Mouse (Mus musculus): ENCODE data around the gene Cotl1.

Gene Cotl1

DNA sequence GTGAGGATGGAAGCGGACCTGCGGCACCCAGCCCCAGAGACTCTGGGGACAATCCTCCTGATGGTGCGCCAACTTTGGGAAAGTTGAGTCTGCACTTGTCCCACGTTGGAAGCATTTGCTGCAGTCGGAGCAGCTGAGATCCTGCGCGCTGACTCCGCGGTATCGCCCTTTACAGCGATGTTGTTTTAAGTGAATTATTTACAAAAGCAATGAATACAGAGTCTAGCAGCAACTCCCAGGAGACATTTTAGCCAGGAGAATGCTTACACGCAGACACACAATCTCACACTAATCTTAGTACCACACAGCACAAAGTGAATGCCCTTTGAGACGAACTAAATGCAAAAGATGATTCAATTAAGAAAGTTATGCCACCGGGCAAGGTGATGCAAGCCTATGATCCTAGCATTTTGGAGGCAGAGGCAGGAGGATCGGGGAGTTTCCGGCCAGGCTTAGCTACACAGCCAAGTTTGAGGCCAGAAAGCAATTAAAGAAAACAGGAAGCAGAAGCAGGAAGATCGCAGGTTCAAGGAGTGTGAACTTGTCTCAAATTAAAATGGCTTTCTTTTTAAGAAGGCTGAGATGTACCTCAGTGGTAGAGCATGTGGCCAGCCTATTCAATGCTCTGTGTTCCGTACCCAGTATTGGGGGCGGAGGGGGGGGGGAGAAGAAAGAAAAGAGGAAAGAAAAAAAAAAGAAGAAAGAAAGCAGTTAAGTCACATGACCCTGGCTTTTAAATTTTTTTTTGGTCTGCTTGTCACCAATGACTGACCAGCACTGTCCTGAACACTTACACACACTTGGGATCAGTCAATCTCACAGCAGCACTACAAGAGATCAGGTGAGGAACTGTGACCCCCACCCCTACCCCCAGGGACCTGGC is 2.0 kb downstream of the Cotl1 start:
- no peak for DNase-seq (ENCODE audit: extremely low spot score)

DNA sequence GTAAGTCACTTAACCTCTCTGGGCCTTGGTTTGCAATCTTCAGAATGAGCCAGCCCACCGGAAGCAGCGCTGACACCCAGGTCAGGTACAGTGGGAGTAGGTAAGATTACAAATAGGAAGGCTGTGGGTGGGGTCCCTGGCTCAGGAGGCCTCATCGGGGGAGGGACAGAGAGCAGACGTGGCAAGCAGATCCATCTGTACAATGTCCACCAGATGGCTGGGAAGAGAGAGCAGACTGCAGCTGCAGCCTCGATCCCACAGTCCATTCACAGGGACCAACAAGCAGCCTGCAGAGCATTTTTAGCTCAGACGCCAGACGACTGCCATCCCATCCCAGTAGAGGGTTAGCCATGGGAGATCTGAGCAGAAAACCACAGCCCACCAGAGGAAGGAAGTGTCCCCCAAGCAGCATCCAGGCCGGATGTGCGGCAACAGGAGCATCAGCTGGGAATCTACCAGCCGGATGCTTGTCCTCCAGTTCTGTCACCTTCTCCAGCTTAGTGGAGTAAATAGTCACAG is 2.7 kb downstream of the Cotl1 start:
- DNase-seq (ENCODE audit: extremely low spot score) = peak; percentile 18

DNA sequence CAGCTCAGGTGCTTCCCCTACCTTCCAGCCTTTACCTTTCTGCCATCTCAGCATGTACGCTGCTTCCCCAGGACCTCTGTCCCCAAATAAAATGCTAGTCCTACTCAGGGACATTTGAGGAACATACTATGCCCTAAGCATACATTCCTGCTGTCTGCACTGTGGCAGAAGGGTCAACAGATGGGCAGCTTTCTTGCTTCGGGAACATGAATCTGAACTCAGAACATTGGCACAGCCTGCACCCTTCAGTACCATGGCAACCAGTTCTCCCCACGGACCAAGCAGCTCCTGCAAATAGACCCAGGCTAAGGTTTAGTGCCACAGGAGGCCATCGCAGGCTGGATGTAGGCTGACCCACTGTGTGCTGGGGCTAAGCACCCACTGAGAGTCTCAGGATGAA is 3.5 kb downstream of the Cotl1 start:
- DNase-seq (ENCODE audit: extremely low spot score) = no peak

DNA sequence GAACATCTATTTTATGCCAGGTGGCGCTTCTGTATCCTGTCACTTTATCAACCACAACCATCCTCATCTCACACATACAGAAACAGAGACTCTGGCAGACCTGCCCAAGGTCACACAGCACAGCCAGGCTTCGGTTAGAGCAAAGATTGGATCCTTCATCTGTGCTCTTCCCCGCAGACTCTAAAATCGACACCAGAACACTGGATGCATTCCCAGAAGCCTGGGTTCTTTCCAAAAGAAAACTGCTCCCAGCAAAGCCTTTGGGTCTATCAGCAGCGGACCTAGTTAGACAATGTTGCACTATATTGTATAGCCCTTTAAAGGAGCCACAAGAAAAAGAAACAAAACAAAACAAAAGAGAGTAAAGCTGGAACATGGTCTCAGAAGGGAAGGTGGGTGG is 5.1 kb downstream of the Cotl1 start:
- no peak for DNase-seq (ENCODE audit: extremely low spot score)

DNA sequence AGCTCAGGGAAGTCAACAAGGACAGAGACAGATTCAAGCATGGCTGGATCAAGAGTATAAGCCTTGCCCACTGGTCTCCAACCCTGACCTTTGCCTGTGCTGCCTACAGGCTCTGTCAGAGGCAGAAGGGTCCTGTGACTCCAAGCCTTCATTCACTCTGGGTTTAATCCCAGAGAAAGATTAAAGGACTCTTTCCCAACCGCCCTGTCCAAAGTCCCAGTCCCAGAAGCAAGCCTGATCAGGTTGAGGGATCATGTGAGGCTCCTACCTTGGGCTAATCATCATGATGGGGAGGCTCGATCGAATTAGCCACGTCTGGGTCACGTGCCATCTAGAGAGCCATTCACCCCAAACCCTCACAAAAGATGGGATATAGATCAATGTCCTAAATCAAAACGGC is 5.7 kb downstream of the Cotl1 start:
- DNase-seq (ENCODE audit: extremely low spot score) = no peak

DNA sequence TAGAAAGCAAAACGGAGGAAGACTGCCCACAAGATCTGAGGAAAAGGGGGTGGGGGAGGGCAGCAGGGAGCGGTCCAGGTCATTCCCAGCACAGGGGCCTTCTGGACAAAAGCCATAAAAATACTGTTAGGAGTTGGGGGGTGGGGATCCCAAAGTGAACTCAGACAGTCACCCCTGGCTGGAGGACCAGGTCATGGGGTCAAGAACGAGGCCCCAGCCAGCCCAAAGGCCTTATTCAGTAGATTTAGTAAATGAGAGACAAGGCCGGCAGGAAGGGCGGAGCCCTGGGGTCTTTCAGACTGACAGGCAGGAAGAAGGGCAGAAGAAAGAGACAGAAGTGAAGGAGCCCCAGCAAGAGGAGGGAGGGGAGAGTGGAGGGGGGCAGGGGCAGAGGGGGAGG is 7.4 kb downstream of the Cotl1 start:
- peak; percentile 73 for DNase-seq (ENCODE audit: extremely low spot score)

DNA sequence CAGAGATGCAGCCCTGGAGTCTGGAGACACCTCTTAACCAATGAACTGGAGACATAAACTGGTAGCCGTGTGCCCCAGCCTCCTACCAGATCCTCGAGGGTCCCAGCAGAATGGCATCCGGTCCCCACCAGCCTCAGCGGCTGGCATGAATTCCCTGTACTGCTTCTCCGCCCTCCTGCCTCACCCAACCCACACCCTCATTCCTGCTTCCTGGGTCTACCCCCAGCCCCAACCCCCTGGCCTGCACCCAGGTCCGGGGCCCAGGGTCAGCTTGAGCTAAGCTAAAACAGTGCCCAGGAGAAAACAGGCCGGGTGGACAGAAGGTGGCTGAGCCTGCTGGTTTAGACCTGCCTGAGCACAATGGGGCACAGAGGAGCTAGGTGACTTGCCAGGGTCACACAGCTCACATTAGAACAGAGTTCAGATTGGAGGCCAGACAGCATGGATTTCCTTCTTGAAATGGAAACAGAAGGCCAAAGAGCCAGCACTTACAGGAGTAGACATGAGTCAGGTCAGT is 8.2 kb downstream of the Cotl1 start:
- no peak for DNase-seq (ENCODE audit: extremely low spot score)

DNA sequence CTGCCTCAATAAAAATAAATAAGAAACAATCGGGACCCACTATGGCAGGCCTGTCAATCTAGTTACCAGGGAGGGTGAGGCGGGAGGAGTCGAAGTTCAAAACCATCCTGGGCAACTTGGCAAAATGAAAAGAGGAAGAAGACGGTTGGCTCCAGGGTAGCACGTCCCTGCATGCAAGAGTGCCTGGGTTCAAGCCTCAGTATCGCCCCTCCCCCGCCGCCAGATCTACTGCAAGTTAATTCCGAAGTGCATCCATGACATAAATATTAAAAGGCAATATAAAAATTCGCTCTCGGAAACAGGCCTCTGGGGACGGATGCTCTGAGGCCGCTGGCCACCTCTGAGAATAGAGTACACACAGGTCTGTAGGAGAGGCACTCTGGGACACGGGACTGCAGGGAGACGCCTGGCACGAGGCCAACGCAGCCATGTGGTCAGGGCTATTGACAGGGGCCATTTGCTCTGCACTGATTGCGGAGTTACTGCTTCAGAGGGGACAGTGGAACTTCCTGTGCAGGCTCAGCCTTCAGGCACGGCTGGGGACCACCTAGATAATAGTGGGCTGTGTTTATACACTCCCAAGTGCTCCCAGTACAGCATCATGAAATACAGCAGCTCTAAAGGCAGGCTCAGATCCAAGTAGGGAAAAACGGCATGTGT is 8.9 kb downstream of the Cotl1 start:
- DNase-seq (ENCODE audit: extremely low spot score) = no peak

DNA sequence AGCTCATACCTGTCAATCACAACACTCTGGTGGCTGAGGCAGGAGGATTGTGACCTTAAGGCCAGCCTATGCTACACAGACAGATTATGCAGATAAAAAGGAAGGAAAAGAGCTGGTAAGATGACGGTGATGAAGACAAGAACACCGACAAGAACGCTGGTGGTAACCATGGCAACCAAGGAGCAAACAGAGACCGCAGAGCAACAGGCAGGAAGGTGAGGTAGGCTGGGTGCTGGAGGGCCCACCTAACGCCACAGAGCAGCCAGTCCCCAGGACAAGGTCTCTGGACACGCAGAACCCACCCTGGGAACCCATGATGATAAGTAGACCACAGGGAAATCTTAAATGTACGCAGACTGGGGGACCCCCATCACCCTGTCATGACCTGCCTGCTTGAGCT is 9.8 kb downstream of the Cotl1 start:
- DNase-seq (ENCODE audit: extremely low spot score) = no peak

DNA sequence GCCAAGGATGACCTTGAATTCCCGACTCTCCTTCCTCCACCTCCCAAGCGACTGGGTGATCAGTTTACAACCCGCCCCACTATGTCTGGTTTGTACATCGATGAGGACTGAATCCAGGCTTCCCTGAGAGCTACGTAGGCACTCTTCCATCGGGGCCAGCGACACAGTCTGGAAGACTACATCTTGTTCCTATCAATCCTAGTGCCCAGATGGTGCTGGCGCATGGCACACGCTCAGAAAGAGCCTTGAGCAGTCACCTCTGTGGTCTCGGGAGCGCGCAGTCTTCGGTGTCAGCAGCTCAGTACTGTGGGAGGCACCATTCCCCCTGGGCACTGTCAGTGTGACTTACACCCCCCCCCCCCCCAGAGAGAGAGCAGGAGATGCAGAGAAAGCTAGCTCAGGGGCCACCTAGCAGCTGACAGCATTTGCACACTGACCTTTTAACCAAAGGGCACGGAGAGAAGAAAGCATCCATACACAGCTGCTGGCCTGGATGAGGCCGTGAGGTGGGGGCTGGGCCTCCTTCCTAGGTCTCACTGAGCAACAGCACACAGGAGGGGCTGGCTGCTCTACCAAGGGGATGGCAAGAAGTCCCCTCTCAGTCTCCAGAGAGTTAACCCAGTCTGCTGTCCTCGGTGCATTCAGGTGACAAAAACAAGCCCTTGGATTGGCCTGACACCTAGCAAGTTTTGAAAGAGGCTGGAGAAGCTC is 10.3 kb downstream of the Cotl1 start:
- DNase-seq (ENCODE audit: extremely low spot score) = peak; percentile 65

DNA sequence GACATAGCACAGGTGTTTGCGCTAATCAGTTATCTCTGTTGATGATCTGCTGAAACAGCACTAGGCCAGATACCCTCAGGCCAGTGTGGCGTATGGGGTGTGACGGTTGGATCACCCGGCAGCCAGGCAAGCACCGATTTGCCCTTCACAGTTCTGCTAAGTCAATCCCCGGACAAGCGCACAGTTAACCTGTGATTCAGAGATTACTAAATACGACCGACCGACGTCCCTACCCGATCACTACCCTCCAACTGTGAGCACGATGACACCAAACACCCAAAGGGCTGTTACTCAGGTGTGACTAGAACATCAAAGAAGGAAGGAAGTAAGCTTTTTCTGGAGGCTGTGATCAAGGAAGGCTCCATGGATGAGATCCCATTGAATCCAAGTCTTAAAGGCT is 10.9 kb downstream of the Cotl1 start:
- no peak for DNase-seq (ENCODE audit: extremely low spot score)

DNA sequence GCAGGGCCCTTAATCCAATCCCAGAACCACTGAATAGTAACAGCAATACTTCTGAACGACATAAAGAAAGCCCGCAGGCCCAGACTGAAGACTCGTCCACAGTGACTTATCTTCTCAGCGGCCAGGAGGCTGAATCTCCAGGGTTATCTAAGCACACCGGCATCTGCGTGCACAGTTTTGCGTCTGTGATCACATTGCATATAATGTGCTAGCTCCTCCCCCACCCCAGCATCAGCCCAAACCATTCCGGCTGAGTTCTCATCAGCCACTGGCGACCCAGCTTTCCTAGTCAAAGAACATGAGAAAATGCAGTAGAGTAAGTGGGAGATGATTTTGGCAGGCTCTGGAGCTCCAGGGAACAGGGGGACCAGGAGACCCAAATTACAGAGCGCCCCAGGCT is 11.3 kb downstream of the Cotl1 start:
- no peak for DNase-seq (ENCODE audit: extremely low spot score)

DNA sequence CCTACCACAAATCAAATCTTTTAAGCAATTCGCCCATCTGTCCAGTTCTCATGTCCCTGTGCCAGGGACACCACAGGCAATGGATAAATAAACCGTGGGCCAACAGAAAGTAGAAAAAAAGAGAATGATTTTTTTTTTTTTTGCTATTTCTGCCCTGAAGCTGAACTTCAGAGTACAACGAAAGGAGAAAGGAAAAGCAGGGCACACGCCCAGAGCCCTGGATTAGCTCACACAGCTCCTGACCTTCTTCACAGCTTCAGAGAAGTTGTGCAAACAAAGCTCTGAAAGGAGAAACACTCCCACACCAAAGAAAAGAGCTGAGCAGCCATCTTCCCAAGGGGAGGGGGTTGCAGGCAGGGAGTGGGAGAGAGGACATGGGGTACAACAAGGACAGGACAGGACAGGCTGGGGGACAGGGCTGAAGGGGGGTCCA is 12.6 kb downstream of the Cotl1 start:
- DNase-seq (ENCODE audit: extremely low spot score) = no peak

DNA sequence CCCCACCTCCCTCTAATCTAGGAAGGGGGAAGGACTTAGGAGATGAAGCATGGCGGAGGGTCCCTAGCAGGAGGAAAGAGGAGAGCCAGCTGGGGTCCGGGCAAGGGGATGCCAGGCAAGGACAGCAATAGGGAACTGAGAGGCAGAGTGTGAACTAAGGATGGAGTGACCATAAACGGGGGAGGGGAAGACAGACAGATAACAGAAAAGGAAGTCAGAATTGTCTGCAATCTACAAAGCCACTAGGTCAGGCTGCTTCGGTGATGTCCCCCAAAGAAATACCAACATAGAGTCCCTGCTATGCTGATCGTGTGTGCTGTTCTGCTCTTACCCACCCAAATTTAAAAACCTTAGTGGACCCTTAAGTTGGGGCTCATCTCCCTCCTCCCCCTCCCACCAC is 13.4 kb downstream of the Cotl1 start:
- no peak for DNase-seq (ENCODE audit: extremely low spot score)

DNA sequence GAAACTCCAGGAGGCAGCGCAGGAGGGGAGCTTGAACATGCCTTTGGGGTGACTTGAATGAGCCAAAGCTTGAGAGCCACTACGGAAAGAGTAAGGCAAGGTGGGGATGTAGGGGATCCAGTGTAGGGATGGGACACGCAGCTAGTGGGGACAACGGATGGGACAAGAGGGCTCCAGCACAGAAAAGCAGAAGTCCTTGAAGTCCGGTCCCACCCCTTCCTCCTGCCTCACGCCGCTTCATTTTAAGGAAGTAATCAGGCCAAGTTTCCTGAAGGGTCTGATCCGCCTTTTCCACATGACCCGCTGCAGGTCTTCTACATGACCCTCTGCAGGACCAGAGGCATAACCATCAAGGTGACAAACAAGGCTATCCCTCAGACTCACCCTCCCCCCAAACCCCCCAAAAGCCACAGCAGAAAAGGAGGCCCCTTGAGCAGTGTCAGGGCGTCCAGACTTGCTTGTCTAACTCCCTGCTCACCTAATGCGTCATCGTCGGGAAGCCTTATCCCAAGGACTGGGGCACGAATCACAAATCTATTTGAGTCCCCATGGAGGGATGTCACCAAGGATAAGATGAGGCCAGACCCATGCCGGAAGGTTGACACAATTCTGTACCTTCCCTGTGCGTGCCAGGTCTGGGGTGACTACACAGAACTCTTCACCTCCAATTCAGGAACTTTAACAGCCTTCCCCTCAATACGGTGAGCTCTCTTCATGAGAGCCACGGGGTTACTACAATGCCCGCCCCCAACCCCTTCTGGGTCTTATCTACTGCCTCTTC is 14.2 kb downstream of the Cotl1 start:
- no peak for DNase-seq (ENCODE audit: extremely low spot score)

DNA sequence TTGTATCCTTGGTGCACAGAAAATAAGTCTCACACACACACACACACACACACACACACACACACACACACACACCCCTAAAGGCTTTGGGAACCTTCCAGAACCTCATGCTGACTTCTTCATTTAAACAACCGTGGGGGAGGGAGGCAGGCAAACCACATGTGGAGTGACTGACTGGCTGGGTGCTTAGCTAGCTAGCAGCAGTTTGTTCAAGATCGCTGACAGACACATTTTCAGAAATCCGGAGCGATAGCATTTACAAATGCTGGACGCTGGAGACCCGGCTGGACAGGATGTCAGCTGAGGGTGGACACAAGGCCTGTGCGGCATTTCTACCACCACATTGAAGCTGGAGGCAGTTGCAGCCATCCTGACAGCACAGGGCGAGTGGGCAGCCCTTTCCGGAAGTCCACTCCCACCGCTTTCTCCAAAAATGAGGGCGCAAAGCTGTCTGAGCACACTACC is 15.5 kb downstream of the Cotl1 start:
- DNase-seq (ENCODE audit: extremely low spot score) = no peak

DNA sequence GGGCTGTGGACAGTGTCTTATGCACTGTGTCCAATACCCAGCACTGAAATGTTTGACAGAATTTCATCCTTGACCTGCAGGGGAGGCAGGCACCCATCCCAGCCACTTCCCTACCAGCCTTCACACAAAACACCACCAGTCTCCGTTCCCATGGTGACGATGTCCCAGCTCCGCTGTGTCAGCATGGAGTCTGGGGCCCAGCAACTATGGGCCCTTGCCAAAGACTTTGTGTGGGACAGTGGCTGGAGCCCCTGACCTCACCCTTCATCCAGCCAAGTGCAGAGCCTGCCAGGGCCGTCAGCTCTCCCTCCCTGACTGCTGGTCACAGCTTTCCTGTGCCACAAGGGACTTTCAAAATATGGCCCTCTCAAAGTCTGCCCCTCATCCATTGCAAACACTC is 16.2 kb downstream of the Cotl1 start:
- DNase-seq (ENCODE audit: extremely low spot score) = no peak

DNA sequence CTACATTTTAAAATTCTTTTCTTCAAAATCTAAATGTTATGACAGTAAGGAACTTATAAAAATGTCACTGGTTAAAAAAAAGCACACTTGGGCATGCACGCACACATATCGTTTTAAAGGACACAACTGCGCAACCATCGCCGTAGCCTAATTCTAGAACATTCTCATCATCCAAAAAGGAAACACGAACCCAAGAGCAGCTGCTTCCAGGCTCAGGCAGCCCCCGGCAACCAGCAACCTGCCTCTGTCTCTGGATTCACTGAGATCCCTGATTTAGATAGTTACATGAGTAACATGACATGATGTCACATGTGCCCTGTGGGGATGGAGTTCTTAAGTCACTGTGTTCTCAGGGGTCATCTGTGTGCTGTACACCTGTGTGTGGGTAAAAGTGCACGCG is 17.1 kb downstream of the Cotl1 start:
- DNase-seq (ENCODE audit: extremely low spot score) = no peak

DNA sequence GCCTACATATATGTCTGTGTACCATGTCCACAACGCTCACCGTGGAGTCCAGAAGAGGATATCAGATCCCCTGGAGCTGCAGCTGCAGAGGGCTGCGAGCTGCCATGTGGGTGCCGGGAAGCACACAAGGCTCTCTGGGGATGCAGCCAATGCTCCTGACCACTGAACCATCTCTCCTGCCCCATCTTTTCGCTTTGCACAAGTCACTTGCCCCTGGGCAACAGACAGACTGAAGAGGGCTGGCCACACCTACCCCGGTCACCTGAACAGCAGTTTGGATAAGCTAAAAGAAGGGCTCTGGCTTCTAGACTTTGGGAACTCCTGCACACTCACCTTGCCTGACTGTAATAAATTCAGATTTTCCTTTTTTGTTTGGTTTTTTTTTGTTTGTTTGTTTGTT is 18.7 kb downstream of the Cotl1 start:
- DNase-seq (ENCODE audit: extremely low spot score) = no peak

DNA sequence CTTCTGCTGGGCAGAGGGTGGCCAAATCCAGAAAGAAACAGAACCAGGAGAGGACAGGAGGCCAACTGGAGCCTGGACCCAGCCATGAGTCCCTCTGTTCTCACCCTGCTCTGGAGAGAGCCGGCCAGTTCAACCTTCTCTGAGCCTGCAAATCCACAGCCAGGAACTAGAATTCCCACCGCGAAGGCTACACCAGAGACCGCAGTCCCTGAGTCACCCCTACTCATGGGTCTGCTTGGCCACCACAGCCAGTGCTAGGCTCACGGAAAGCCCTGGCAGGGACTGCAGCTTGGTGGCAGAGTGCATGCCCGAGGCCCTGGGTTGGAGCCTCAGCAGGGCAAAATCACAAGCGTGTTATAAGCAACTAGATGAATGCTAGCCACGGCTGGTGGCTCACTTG is 20.4 kb downstream of the Cotl1 start:
- DNase-seq (ENCODE audit: extremely low spot score) = no peak

DNA sequence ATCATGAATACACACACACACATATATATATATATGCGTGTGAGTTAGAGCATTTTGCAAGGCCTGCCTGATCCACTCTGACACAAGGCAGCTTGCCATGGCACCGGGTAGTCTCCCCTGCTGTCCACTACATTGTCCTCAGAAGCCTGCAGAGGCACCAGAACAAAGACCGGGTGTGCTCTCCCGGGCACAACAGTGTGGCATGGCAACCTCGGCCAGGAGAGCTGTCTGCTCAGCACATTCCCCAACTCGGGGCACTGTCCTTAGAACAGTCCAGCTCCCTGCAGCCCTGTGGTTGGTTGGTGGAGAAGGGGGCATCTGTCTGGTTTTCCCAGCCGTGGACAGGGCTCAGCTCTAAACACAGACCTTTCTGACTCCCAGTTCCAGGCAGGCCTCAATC is 21.0 kb downstream of the Cotl1 start:
- no peak for DNase-seq (ENCODE audit: extremely low spot score)
